Mouse (Mus musculus) cerebellum, adult 2 months (tissue): ENCODE results near the gene Skap2. TPM values are rescaled to one million over a fixed set of nuclear protein-coding genes. Genes with fewer than 3 reads are reported as not detected.

Source experiments
- DNase-seq, 2 experiments: peaks; one replicate each; pipeline ENCODE4 v3.0.0; 2021
- H3K27ac ChIP-seq: fragments of 200-500 bp; 2 replicates; pipeline ENCODE4 v1.5.1; 2012; ENCODE audit warnings: low read length, control low read depth, inconsistent platforms; ENCODE audit not compliant: insufficient read depth
- H3K27me3 ChIP-seq: fragments of 200-500 bp; 2 replicates; pipeline ENCODE4 v1.6.1; 2012; ENCODE audit warnings: inconsistent platforms, mild to moderate bottlenecking, low read length, moderate library complexity; ENCODE audit not compliant: control insufficient read depth, insufficient read depth
- H3K4me1 ChIP-seq: fragments of 200-500 bp; 2 replicates; pipeline ENCODE4 v1.6.1; 2011; ENCODE audit warnings: low read length; ENCODE audit not compliant: control insufficient read depth, insufficient read depth
- H3K4me3 ChIP-seq: fragments of 200-500 bp; replicated peaks from 2 replicates; pipeline ENCODE3; 2011; ENCODE audit warnings: mild to moderate bottlenecking, low read depth, low read length, control low read depth; ENCODE audit not compliant: insufficient read depth
- CTCF ChIP-seq: fragments of 200-500 bp; IDR thresholded peaks from 2 replicates; pipeline ENCODE4 v1.5.1; 2011; ENCODE audit warnings: low read depth, mild to moderate bottlenecking, control low read depth, low read length, moderate library complexity, borderline replicate concordance; ENCODE audit not compliant: insufficient read depth
- POLR2A ChIP-seq: fragments of 200-500 bp; IDR thresholded peaks from 2 replicates; pipeline ENCODE4 v1.6.1; 2011; ENCODE audit warnings: low read length, control low read depth, borderline replicate concordance; ENCODE audit not compliant: insufficient read depth
- WGBS: fragments of 180-500 bp; shearing (Covaris S2); methylation state at CpG from one replicate; pipeline ENCODE4 v1.1.7; 2018; 5-methylcytosine and 5-hydroxymethylcytosine counted together
- polyA plus RNA-seq: library from polyadenylated mRNA; depleted of rRNA; stranded (reverse); fragments of >200 nt; gene quantifications from 2 replicates; pipeline ENCODE4 v1.2.3, GENCODE M21; 2012

The Skap2 gene
- polyA plus RNA-seq, 1 experiment: 19.2 TPM

- Histone ChIP-seq H3K27ac (no peak overlapping the region), H3K4me1 (no peaks in the 10 kb centered on the region), H3K4me3 (no peak overlapping the region), H3K27me3 (no peaks in the 10 kb centered on the region)
- no peak for DNase-seq
- WGBS: 93% methylated on average over 1 of the region's 1 CpGs
- TF ChIP-seq CTCF (no peak), POLR2A (no peak)
These were observed 110.8 kb downstream of the Skap2 start for GRCm38 (mm10) chr6:51901544-51901943.

- Histone ChIP-seq H3K4me3 (no peak overlapping the region), H3K27me3 (no peaks in the 10 kb centered on the region), H3K27ac (no peak overlapping the region), H3K4me1 (no peaks in the 10 kb centered on the region)
- no peak for DNase-seq
- TF ChIP-seq POLR2A (no peak), CTCF (no peak)
- WGBS: 78% methylated on average over 8 of the region's 8 CpGs
These were observed 113.9 kb downstream of the Skap2 start for GRCm38 (mm10) chr6:51898318-51898994.

- no peak for DNase-seq
- TF ChIP-seq POLR2A (no peak), CTCF (no peak)
- WGBS: 87% methylated on average over 3 of the region's 3 CpGs
- H3K27me3 ChIP-seq: no peaks in the 10 kb centered on the region
- no peak overlapping the region for H3K27ac ChIP-seq
- no peaks in the 10 kb centered on the region for H3K4me1 ChIP-seq
- no peak overlapping the region for H3K4me3 ChIP-seq
These were observed 116.6 kb downstream of the Skap2 start for GRCm38 (mm10) chr6:51895753-51896152.

GRCm38 (mm10) chr6:51894717-51895116 is 117.6 kb downstream of the Skap2 start:
- Histone ChIP-seq H3K27ac (no peak overlapping the region), H3K27me3 (no peaks in the 10 kb centered on the region), H3K4me3 (no peak overlapping the region), H3K4me1 (no peaks in the 10 kb centered on the region)
- TF ChIP-seq CTCF: no peak
- TF ChIP-seq POLR2A: no peak
- WGBS: 93% methylated on average over 3 of the region's 3 CpGs
- no peak for DNase-seq

- no peak for DNase-seq
- Histone ChIP-seq H3K27me3 (no peaks in the 10 kb centered on the region), H3K4me3 (no peak overlapping the region), H3K27ac (no peak overlapping the region), H3K4me1 (no peaks in the 10 kb centered on the region)
- no peak for TF ChIP-seq CTCF
- TF ChIP-seq POLR2A: no peak
- WGBS: 93% methylated on average over 5 of the region's 5 CpGs
These were observed 122.0 kb downstream of the Skap2 start for GRCm38 (mm10) chr6:51890356-51890755.

- TF ChIP-seq POLR2A: no peak
- no peak for TF ChIP-seq CTCF
- 72% methylated on average over 4 of the region's 4 CpGs for WGBS
- Histone ChIP-seq H3K27me3 (no peaks in the 10 kb centered on the region), H3K27ac (no peak overlapping the region), H3K4me1 (no peaks in the 10 kb centered on the region), H3K4me3 (no peak overlapping the region)
- DNase-seq: no peak
These were observed 122.5 kb downstream of the Skap2 start for GRCm38 (mm10) chr6:51889824-51890223.

- H3K4me1 ChIP-seq: no peaks in the 10 kb centered on the region
- H3K27me3 ChIP-seq: no peaks in the 10 kb centered on the region
- no peak for TF ChIP-seq CTCF
- TF ChIP-seq POLR2A: no peak
- no peak overlapping the region for H3K4me3 ChIP-seq
- DNase-seq: no peak
- 45% methylated on average over 3 of the region's 3 CpGs for WGBS
- H3K27ac ChIP-seq: no peak overlapping the region
These were observed 125.4 kb downstream of the Skap2 start for GRCm38 (mm10) chr6:51886902-51887431.

- Histone ChIP-seq H3K27me3 (no peaks in the 10 kb centered on the region), H3K4me3 (no peak overlapping the region), H3K4me1 (no peaks in the 10 kb centered on the region), H3K27ac (no peak overlapping the region)
- no peak for TF ChIP-seq CTCF
- no peak for TF ChIP-seq POLR2A
- 44% methylated on average over 5 of the region's 5 CpGs for WGBS
- DNase-seq: no peak
These were observed 129.5 kb downstream of the Skap2 start for GRCm38 (mm10) chr6:51882880-51883274.
